Mouse (Mus musculus): ENCODE results near the gene Gm15294.

The Gm15294 gene

DNA sequence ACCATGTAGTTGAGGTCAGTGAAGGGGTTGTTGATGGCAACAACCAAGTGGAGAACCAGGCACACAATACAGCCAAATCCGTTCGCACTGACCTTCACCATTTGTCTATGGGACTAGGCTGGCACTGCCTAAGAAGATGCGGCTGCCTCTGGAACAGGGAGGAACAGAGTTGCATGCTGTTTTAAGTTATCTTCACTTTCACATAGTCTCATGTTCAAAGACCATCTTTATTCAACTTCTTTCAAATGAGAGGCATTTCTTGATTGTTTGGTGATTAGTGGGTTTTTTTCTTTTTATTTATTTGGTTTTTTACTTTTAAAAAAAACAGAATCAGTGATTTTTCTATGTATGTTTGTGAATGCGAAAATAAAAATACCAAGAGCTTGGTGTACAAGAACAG, at the start of gene Gm15294:
Gm15294 (minus strand) TSS at position 101 of the 400 bp plus-strand sequence.
- in situ Hi-C loops (cut with MboI; ENCODE audit: low pct_unique_long_range_greater_than_20kb in 1 of 2, low sequenced_read_pairs in 2 of 2, unreplicated experiment in 1 of 2) = no loop called here

DNA sequence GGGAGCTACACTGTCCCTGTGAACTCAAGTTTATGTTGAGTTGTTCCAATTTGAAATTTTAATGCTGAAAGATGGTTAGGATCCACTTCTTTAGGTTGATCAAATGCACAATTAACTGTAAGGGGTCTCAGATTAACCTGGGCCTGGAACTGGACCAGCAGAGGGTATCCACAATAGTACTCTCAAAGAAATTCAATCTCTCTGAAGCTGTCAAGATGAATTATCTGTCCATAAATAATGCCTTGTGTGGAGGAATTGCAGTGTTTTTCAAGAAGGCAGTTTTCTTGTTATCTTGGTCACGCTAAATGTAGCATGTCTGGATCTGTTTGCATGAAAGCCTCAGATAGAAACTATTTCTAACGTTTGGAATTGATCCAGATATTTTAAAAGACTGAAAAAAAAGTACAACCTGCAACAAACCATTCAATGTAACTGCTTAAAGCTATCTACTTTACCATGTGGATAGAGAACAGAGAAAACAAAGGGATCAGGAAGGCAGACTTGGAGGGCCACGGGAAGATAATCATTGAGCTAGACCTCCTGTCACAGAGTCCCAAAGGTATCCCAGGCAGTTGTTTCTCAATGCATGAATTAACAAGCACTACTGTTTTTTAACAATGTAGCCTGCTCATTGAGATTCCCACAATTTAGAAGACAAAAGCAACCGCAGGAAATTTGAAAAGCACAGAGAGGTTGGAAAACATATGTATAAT, 9.5 kb upstream of the Gm15294 start:
- in situ Hi-C loops (cut with MboI; ENCODE audit: low pct_unique_long_range_greater_than_20kb in 1 of 2, low sequenced_read_pairs in 2 of 2, unreplicated experiment in 1 of 2) = no loop called here

DNA sequence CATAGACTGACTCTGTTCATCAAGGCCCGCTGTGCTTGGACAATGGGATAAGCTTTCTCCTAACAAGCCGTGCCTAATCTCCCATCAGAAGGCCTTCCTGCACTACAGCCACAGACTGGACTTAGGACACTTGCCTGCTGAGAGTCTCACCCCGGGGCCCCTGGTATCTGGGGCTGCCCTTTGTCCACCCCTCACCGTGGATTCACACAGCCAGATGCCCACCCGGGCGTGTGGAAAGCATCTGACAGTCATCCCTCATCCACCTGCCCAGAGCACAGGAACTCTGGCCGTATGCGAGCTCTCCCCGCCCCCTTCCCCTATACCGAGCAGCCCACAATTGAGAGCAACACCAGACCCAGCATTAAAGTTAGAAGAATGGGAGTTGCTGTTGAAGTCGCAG, 1.0 kb downstream of the Gm15294 start:
- in situ Hi-C loops (cut with MboI; ENCODE audit: low pct_unique_long_range_greater_than_20kb in 1 of 2, low sequenced_read_pairs in 2 of 2, unreplicated experiment in 1 of 2) = no loop called here

DNA sequence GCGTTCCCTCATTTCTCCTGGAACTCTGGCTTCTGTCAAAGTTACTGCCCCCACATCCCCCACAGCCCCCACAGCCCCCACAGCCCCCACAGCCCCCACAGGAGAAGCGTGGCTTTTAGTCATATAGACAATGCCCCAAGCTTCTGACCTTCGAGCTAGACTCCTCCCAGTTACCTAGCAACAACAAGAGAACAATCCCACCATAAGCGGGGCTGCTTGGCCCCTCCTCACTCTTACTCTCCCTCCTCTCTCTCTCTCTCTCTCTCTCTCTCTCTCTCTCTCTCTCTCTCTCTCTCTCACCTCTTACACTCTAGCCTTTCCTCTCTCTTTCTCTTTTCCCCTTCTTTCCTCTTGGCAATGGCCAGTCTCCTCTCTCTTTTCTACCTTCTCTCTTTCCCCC, 1.4 kb downstream of the Gm15294 start:
- in situ Hi-C loops (cut with MboI; ENCODE audit: low pct_unique_long_range_greater_than_20kb in 1 of 2, low sequenced_read_pairs in 2 of 2, unreplicated experiment in 1 of 2) = no loop called here

DNA sequence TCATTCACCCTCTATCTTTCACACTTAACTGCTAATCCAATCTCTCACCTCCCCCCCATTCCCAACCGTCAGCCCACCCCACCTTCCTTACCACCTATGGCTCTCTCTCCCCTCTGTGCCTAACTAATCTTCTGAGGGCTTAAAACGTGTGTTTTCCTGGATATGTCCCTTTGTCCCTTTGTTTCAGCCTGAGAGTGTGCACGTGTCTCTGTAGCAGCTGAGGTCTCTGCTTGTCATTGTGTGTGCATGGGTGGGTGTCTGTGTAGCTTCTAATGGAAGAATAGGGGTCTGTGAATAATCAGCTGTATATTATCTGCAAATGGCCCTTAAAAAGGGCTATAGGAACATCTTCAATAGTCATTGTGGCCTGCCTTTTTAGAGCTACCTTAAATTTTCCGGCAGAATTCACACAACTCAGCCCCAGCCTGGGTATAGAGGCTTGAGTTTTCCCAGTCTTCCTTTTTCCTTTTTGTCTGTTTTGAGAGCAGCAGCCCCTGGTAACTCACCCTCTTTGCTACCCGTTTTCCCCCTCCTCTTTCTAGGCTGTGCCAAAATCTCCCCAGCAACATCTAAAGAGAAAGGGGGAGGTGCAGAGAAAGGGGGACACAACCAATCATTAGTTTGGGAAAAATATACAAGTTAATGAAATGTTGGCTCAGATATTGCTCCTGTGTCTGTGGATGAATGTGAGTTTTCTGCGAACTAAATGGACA, 19.2 kb downstream of the Gm15294 start:
- in situ Hi-C loops (cut with MboI; ENCODE audit: low pct_unique_long_range_greater_than_20kb in 1 of 2, low sequenced_read_pairs in 2 of 2, unreplicated experiment in 1 of 2) = no loop called here
